Mouse (Mus musculus) embryonic facial prominence, embryonic 14.5 days (tissue): ENCODE measurements at regions not wholly inside any gene's neighbourhood (a gene's known extent, or its start where the extent isn't known, plus 50 kb on each side); places are given as distances from the start of the nearest gene placed in this dataset.

Source experiments
- ATAC-seq: fragments of 200-750 bp; cut with Nextera tagmentation; 2 replicates; pipeline ENCODE4 v1.8.0; 2017; ENCODE audit warnings: low read depth, moderate number of reproducible peaks, moderate TSS enrichment
- DNase-seq: peaks from one replicate; pipeline ENCODE4 v3.0.0-alpha.2; 2015; ENCODE audit warnings: low spot score
- H3K27ac ChIP-seq: fragments of 300-500 bp; sonication (generic); replicated peaks from 2 replicates; pipeline ENCODE4 v1.5.1; 2014; ENCODE audit warnings: low read depth, mild to moderate bottlenecking, low read length, moderate library complexity
- H3K27me3 ChIP-seq: fragments of 300-500 bp; sonication (generic); replicated peaks from 2 replicates; pipeline ENCODE4 v1.6.1; 2014; ENCODE audit warnings: low read length; ENCODE audit not compliant: control insufficient read depth, insufficient read depth
- H3K36me3 ChIP-seq: fragments of 300-500 bp; sonication (generic); 2 replicates; pipeline ENCODE4 v1.6.1; 2014; ENCODE audit warnings: low read length, mixed read lengths; ENCODE audit not compliant: control insufficient read depth, insufficient read depth
- H3K4me1 ChIP-seq: fragments of 300-500 bp; sonication (generic); 2 replicates; pipeline ENCODE4 v1.6.1; 2014; ENCODE audit warnings: antibody characterized with exemption, low read length; ENCODE audit not compliant: control insufficient read depth, insufficient read depth
- H3K4me2 ChIP-seq: fragments of 300-500 bp; sonication (generic); 2 replicates; pipeline ENCODE4 v1.6.1; 2014; ENCODE audit warnings: low read depth, mild to moderate bottlenecking, low read length, moderate library complexity, mixed read lengths
- H3K4me3 ChIP-seq: fragments of 300-500 bp; sonication (generic); 2 replicates; pipeline ENCODE4 v1.5.1; 2014; ENCODE audit warnings: low read depth, mild to moderate bottlenecking, low read length
- H3K9ac ChIP-seq: fragments of 300-500 bp; sonication (generic); 2 replicates; pipeline ENCODE4 v1.6.1; 2014; ENCODE audit warnings: low read depth, mild to moderate bottlenecking, low read length, moderate library complexity, mixed read lengths
- H3K9me3 ChIP-seq: fragments of 300-500 bp; sonication (generic); 2 replicates; pipeline ENCODE4 v1.6.1; 2016; ENCODE audit warnings: low read length; ENCODE audit not compliant: control insufficient read depth
- WGBS: fragments of 180-500 bp; shearing (Covaris S2); extraction: QIAGEN DNeasy Blood & Tissue Kit; methylation state at CpG from one replicate; pipeline ENCODE4 v1.1.7; 2014; 5-methylcytosine and 5-hydroxymethylcytosine counted together

DNA sequence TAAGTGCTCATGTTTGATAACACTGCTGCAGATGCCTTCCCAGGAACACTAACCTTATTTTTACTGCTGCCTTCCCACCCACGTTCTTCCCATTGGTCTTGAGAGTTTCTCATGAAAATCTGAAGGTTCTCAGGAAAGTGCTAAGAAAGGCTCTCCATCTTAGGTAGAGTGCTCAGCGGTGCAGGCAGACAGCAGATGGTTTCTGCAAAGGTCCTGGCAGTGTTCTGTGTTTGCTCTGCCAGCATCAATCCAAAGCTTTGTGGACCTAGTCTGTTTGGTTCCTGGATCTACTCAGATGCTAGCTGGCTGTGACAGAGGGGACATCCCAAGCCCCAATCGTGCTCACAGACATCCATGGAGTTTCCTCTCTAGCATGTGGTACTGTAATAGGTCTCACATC is 111.3 kb upstream of the Slc24a3 start:
- no peak overlapping the region for H3K4me3 ChIP-seq
- H3K9me3 ChIP-seq, result no peaks in the 10 kb centered on the region
- no peak overlapping the region; the same call in 1 of the 2 replicates for H3K27ac ChIP-seq
- DNase-seq, result peak; percentile 54
- no peaks in the 10 kb centered on the region for H3K27me3 ChIP-seq
- no peak; the same call in 1 of the 2 replicates for ATAC-seq
- WGBS, result 68% methylated on average over 3 of the region's 3 CpGs
- peaks cover 8% of the 10 kb centered on the region; the same call in 1 of the 2 replicates for H3K4me1 ChIP-seq
- H3K36me3 ChIP-seq, result no peaks in the 10 kb centered on the region
- no peak overlapping the region for H3K9ac ChIP-seq
- H3K4me2 ChIP-seq, result no peak overlapping the region

DNA sequence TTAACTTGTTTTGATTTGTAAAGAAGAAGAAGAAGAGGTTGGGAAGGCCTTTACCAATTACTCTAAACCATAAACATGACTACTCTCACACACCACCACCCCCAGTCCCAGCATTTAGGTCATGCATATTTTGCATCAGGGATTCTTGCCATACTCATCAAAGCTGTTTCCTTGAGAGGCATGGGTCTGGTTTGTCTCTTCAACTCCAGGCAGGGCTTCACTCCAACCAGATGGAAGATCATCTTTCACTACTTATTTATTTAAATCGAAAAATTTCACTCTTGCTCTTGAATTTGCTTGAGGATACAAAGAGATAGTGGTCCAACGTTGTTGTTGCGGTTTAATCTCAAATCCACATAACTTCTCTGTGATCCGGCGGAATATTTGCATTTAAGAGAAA is 110.8 kb upstream of the Slc24a3 start:
- H3K9ac ChIP-seq, result no peak overlapping the region
- H3K27ac ChIP-seq, result peak overlapping the region; percentile 39; the same call in 1 of the 2 replicates
- H3K36me3 ChIP-seq, result no peaks in the 10 kb centered on the region
- 54% methylated on average over 5 of the region's 5 CpGs for WGBS
- no peaks in the 10 kb centered on the region for H3K9me3 ChIP-seq
- no peaks in the 10 kb centered on the region for H3K27me3 ChIP-seq
- ATAC-seq, result peak; percentile 62; the same call in 1 of the 2 replicates
- H3K4me2 ChIP-seq, result no peak overlapping the region
- no peak overlapping the region for H3K4me3 ChIP-seq
- peaks cover 8% of the 10 kb centered on the region; the same call in 1 of the 2 replicates for H3K4me1 ChIP-seq
- DNase-seq, result peak; percentile 81

DNA sequence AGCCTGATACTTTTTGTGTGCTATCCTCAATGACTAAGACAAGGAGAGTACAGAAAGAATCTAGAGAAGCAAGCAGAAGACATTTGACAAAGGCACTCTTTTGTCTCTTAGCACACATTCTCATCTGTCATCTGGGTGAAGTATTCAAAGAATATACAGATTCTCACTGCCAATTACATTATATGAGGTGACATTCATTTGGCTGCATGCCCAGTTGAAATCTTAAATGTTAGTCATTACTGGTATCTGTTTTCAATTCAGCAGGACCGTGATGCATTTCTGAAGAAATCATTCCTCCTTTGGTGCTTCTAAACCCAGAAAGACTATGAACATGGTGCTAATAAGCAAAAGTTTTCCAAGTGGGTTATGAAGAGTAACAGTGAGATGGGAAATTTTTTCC is 97.6 kb upstream of the Slc24a3 start:
- no peaks in the 10 kb centered on the region for H3K36me3 ChIP-seq
- H3K4me1 ChIP-seq, result 0 out of 2 replicates have a peak, but pooled peaks cover 2% of the 10 kb centered on the region
- H3K4me2 ChIP-seq, result no peak overlapping the region
- DNase-seq (peak; percentile 67), ATAC-seq (no peak)
- no peaks in the 10 kb centered on the region for H3K27me3 ChIP-seq
- no peak overlapping the region for H3K27ac ChIP-seq
- peaks cover 4% of the 10 kb centered on the region; the same call in 1 of the 2 replicates for H3K9me3 ChIP-seq
- WGBS, result 25% methylated on average over 1 of the region's 1 CpGs
- no peak overlapping the region for H3K9ac ChIP-seq
- no peak overlapping the region for H3K4me3 ChIP-seq

DNA sequence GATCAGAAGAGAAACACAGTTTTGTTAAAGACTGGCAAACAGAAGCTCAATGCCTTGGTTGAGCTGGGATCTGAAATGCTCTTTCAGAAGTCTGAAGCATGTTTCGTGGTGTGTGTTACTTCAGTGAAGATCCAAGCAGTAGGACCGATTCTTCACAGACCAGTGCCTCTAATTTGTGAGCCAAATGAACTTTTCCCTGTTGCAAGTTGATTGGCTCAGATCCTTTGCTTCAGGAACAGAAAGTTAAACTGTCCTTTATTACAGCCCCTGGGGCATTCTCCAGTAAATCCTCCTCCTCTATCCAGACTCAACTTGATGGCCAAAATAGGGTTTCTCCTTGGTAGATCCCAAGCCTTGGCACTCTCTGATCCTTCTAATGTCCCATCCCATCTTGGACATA is 85.6 kb upstream of the Slc24a3 start:
- Histone ChIP-seq H3K27me3 (no peaks in the 10 kb centered on the region), H3K9me3 (no peaks in the 10 kb centered on the region), H3K4me3 (no peak overlapping the region), H3K4me1 (no peaks in the 10 kb centered on the region), H3K4me2 (no peak overlapping the region), H3K27ac (no peak overlapping the region), H3K9ac (no peak overlapping the region), H3K36me3 (no peaks in the 10 kb centered on the region)
- 78% methylated on average over 2 of the region's 2 CpGs for WGBS
- no peak for DNase-seq
- no peak for ATAC-seq

DNA sequence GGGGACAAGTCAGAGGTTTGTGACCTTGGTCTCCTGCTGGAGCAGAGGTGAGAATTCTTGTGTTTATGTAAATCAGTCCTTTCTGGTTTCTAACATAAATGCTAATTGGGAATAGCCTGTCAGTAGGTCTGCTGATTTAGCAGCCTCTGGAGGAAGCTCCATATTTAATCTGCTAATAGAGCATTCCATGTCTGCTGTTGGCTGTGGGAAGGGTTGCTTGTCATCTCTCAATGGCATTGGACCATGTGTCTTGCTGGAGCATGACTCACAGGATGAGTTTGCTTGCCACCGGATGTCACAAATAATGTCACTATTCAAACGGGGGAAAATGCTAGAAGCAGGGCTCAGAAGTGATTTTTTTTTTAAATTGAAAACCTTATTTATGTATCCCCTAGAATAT is 82.9 kb upstream of the Slc24a3 start:
- Histone ChIP-seq H3K27ac (no peak overlapping the region), H3K36me3 (no peaks in the 10 kb centered on the region), H3K9ac (no peak overlapping the region), H3K4me1 (no peaks in the 10 kb centered on the region), H3K27me3 (no peaks in the 10 kb centered on the region), H3K4me2 (no peak overlapping the region), H3K9me3 (no peaks in the 10 kb centered on the region), H3K4me3 (no peak overlapping the region)
- DNase-seq, result no peak
- WGBS, result 60% methylated on average over 2 of the region's 2 CpGs
- ATAC-seq, result no peak

DNA sequence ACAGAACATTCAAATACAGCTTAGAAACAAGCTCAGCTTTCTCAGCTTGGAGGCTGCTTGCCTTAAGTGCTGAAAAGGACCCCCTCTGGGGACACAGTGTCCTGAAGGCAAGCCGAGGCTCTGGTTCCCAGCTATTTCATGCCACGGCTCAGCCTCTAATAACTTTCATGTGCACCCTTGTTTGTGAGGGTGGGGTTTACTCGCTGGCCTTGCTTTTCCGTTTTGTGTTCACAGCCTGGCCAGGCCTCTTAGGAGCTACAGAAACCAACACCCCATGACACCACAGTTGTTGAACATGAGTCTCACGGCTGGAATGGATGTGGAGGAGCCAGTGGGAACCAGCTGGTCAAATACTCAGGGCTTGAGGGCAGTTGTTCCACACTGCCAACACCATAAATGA is 81.4 kb upstream of the Slc24a3 start:
- ATAC-seq (peak; percentile 18; the same call in 1 of the 2 replicates), DNase-seq (peak; percentile 54)
- Histone ChIP-seq H3K36me3 (no peaks in the 10 kb centered on the region), H3K9ac (no peak overlapping the region), H3K27ac (0 out of 2 replicates have a peak overlapping the region, but pooled peaks have one; percentile 7), H3K27me3 (no peaks in the 10 kb centered on the region), H3K9me3 (no peaks in the 10 kb centered on the region), H3K4me3 (no peak overlapping the region), H3K4me1 (no peaks in the 10 kb centered on the region), H3K4me2 (no peak overlapping the region)
- WGBS, result 32% methylated on average over 5 of the region's 5 CpGs

DNA sequence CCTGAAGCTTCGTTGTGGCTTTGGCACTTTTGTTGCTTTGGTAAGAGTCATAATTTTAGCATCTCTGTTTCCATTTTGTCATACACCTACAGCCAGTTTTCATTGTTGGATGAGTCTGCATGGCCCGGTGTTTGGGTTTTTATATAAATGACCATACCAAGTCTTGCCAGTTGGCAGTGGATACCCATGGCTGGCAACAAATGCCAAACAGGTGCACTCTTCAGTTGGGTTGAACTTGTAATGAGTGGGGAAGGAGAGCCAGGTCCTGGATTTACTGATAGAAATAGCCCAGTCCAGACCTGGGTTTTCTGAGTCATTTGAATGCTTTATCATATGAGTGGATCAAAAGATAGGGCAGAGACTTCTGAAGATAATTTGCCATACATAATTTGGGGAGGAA is 64.3 kb upstream of the Slc24a3 start:
- Histone ChIP-seq H3K9me3 (no peaks in the 10 kb centered on the region), H3K36me3 (no peaks in the 10 kb centered on the region), H3K4me1 (peaks cover 3% of the 10 kb centered on the region; the same call in 1 of the 2 replicates), H3K4me3 (no peak overlapping the region), H3K9ac (no peak overlapping the region), H3K27me3 (no peaks in the 10 kb centered on the region), H3K4me2 (no peak overlapping the region), H3K27ac (no peak overlapping the region)
- DNase-seq, result no peak
- WGBS, result 85% methylated on average over 2 of the region's 2 CpGs
- no peak for ATAC-seq

DNA sequence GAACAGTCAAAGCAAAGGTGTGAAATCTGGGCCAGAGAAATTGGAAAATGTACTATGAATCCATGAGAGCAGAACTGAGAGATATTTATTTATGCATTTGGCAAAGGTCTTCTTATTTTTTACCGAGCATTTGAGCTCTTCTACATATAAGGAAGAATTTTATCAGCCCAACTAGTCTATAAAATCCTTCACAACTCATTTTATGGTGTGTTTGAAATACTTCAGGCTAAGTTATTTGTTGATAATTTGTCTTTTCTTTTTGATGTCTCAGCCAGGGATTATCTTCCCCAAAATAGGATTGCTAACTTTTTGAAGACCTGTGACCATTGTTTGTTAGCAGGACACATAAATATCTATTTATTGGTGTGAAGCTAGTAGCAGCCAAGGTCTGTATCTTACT is 55.9 kb upstream of the Slc24a3 start:
- Histone ChIP-seq H3K9me3 (no peaks in the 10 kb centered on the region), H3K27ac (no peak overlapping the region), H3K4me3 (no peak overlapping the region), H3K4me1 (peaks cover 3% of the 10 kb centered on the region; the same call in 1 of the 2 replicates), H3K36me3 (no peaks in the 10 kb centered on the region), H3K27me3 (no peaks in the 10 kb centered on the region), H3K4me2 (no peak overlapping the region), H3K9ac (no peak overlapping the region)
- 54% methylated on average over 1 of the region's 1 CpGs for WGBS
- ATAC-seq, result no peak
- no peak for DNase-seq

DNA sequence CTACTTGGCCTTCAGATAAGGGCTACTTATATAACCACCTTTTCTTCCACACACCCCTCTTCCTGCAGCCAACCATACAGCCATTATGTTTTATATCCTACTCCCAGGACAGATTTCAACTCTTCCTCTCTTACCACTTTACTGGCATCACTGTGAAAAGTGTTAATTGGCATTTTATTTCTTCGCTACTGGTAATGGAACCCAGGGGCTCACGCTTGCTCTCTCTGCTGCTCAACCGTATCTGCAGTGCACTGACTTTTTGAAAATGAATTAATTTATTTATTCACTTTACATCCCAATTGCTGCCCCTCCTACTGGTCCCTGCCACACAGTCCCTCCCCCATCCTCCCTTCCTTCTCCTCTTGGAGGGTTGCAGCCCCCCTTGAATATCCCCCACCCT is 52.5 kb upstream of the Slc24a3 start:
- Histone ChIP-seq H3K36me3 (no peaks in the 10 kb centered on the region), H3K4me3 (no peak overlapping the region), H3K4me1 (no peaks in the 10 kb centered on the region), H3K27me3 (no peaks in the 10 kb centered on the region), H3K9me3 (no peaks in the 10 kb centered on the region), H3K9ac (no peak overlapping the region), H3K27ac (no peak overlapping the region), H3K4me2 (no peak overlapping the region)
- ATAC-seq, result no peak
- WGBS, result 88% methylated on average over 3 of the region's 3 CpGs
- no peak for DNase-seq
